Mouse (Mus musculus) hindbrain, embryonic 11.5 days (tissue): ENCODE data around the gene Nxf3. TPM values are rescaled to one million over a fixed set of nuclear protein-coding genes. Genes with fewer than 3 reads are reported as not detected.

ENCODE experiments used
- ATAC-seq: fragments of 200-750 bp; cut with Nextera tagmentation; 2 replicates; pipeline ENCODE4 v1.8.0; 2017; ENCODE audit warnings: mild to moderate bottlenecking, moderate TSS enrichment, moderate library complexity; ENCODE audit not compliant: low FRiP score
- DNase-seq: peaks from one replicate; pipeline ENCODE4 v3.0.0-alpha.2; 2015; ENCODE audit warnings: low spot score
- H3K27ac ChIP-seq: fragments of 300-500 bp; sonication (generic); 2 replicates; pipeline ENCODE4 v1.5.1; 2014; ENCODE audit warnings: mild to moderate bottlenecking, low read depth, low read length
- H3K27me3 ChIP-seq: fragments of 300-500 bp; sonication (generic); 2 replicates; pipeline ENCODE4 v1.6.1; 2014; ENCODE audit warnings: mild to moderate bottlenecking, low read length, moderate library complexity, mixed read lengths; ENCODE audit not compliant: control insufficient read depth, insufficient read depth
- H3K36me3 ChIP-seq: fragments of 300-500 bp; sonication (generic); 2 replicates; pipeline ENCODE4 v1.6.1; 2014; ENCODE audit warnings: mild to moderate bottlenecking, low read length, moderate library complexity, mixed read lengths; ENCODE audit not compliant: control insufficient read depth, insufficient read depth
- H3K4me1 ChIP-seq: fragments of 300-500 bp; sonication (generic); replicated peaks from 2 replicates; pipeline ENCODE4 v1.6.1; 2014; ENCODE audit warnings: low read length, mixed read lengths; ENCODE audit not compliant: control insufficient read depth, insufficient read depth
- H3K4me2 ChIP-seq: fragments of 300-500 bp; sonication (generic); replicated peaks from 2 replicates; pipeline ENCODE4 v1.6.1; 2014; ENCODE audit warnings: mild to moderate bottlenecking, low read depth, low read length
- H3K4me3 ChIP-seq: fragments of 300-500 bp; sonication (generic); 2 replicates; pipeline ENCODE4 v1.5.1; 2014; ENCODE audit warnings: low read depth, low read length
- H3K9ac ChIP-seq: fragments of 300-500 bp; sonication (generic); 2 replicates; pipeline ENCODE4 v1.6.1; 2014; ENCODE audit warnings: low read depth, low read length
- H3K9me3 ChIP-seq: fragments of 300-500 bp; sonication (generic); 2 replicates; pipeline ENCODE4 v1.6.1; 2016; ENCODE audit warnings: low read length; ENCODE audit not compliant: control insufficient read depth
- WGBS: fragments of 180-500 bp; shearing (Covaris S2); extraction: QIAGEN DNeasy Blood & Tissue Kit; methylation state at CpG from one replicate; pipeline ENCODE4 v1.1.7; 2014; 5-methylcytosine and 5-hydroxymethylcytosine counted together
- polyA plus RNA-seq: library from polyadenylated mRNA; unstranded; fragments of >200 nt; fragmentation: Nextera tagmentation; extraction: Ambion mirVana; gene quantifications from 2 replicates; pipeline ENCODE4 v1.2.1, GENCODE M21; 2014

The Nxf3 gene
- not detected in 2 replicates for polyA plus RNA-seq

DNA sequence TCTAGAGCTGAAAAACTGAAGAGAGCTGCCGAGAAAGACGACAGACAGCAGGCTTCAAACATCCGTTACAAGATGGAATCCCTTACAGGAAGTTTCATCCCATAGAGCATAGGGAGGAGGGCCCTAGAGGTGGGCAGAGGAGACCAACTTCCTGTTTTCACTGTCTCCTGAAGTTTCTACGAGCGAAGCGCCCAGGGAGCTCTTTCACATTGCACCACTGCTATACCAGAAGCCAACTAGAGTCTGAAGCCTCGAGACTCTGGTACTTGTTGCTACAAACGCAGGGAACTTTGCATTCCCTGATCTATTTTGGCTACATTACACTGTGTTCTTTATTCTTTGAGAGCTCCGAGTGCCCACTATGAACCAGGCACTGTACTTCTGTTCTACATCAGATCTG is at the start of gene Nxf3:
Gene Nxf3, minus strand, starts transcription at position 101 of the 400 bp plus-strand sequence.
- 81% methylated on average over 9 of the region's 9 CpGs for WGBS
- H3K4me1 ChIP-seq = no peaks in the 10 kb centered on the region
- H3K4me3 ChIP-seq = no peak within 1 kb of the TSS
- H3K27me3 ChIP-seq = no peaks in the 10 kb centered on the region
- no peaks in the 10 kb centered on the region for H3K36me3 ChIP-seq
- ATAC-seq (no peak), DNase-seq (no peak)
- no peak within 1 kb of the TSS for H3K27ac ChIP-seq
- no peak within 1 kb of the TSS for H3K4me2 ChIP-seq
- no peak within 1 kb of the TSS for H3K9ac ChIP-seq
- no peaks in the 10 kb centered on the region for H3K9me3 ChIP-seq

GRCm38 (mm10) chrX:136127744-136128064 is 42.6 kb upstream of the Nxf3 start:
- Histone ChIP-seq H3K4me2 (no peak overlapping the region), H3K27me3 (no peaks in the 10 kb centered on the region), H3K36me3 (no peaks in the 10 kb centered on the region), H3K4me3 (no peak overlapping the region), H3K9me3 (no peaks in the 10 kb centered on the region), H3K4me1 (no peaks in the 10 kb centered on the region), H3K27ac (no peak overlapping the region), H3K9ac (no peak overlapping the region)
- ATAC-seq (no peak), DNase-seq (peak; percentile 71)
- 14% methylated on average over 5 of the region's 5 CpGs for WGBS

DNA sequence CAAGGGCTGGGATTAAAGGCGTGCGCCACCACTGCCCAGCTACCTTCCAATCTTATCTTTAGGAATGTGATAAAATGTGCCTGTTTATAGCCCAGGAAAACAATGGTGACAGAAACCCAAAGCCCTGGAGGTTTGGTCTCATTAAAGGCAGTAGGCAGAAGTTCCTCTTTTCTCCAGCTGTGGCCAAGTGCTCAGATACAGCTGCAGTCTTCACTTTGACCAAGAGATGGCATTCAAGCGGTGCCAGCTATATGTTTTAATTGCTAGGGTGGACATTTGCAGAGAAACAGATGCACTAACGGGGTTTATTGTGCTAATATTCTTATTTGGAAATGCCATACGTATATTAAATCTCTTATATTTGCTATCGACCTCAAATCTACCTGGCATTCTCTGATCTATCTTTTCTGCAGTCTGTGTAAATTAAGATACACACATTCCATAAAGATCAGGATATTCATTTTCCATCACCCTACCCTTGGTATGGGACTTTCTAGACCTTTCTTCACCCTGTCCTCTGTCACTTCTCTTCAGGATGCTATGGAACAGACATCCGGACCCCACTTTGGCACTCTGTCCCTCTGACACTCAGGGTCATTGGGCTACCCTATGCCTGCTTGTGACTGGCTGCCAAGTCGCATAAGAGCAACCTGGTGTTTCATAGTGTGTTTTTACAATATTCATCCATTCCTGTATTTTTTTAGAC is 42.1 kb upstream of the Nxf3 start:
- 62% methylated on average over 8 of the region's 8 CpGs for WGBS
- H3K9me3 ChIP-seq = no peaks in the 10 kb centered on the region
- H3K27ac ChIP-seq = no peak overlapping the region
- H3K36me3 ChIP-seq = no peaks in the 10 kb centered on the region
- no peak overlapping the region for H3K4me2 ChIP-seq
- peak; percentile 7 for DNase-seq
- no peaks in the 10 kb centered on the region for H3K4me1 ChIP-seq
- no peak for ATAC-seq
- H3K27me3 ChIP-seq = no peaks in the 10 kb centered on the region
- H3K4me3 ChIP-seq = no peak overlapping the region
- no peak overlapping the region for H3K9ac ChIP-seq

- H3K9me3 ChIP-seq = no peaks in the 10 kb centered on the region
- H3K4me1 ChIP-seq = no peaks in the 10 kb centered on the region
- ATAC-seq (peak; percentile 98), DNase-seq (peak; percentile 79)
- H3K27ac ChIP-seq = peak overlapping the region; percentile 71; the same call in 1 of the 2 replicates
- H3K4me3 ChIP-seq = peak overlapping the region; percentile 32
- H3K36me3 ChIP-seq = no peaks in the 10 kb centered on the region
- 20% methylated on average over 23 of the region's 23 CpGs for WGBS
- no peaks in the 10 kb centered on the region for H3K27me3 ChIP-seq
- 0 out of 2 replicates have a peak overlapping the region, but pooled peaks have one; percentile 7 for H3K9ac ChIP-seq
- peak overlapping the region; percentile 47 for H3K4me2 ChIP-seq
Measured at GRCm38 (mm10) chrX:136115419-136115961, 30.4 kb upstream of the Nxf3 start.

- Histone ChIP-seq H3K4me1 (no peaks in the 10 kb centered on the region), H3K27me3 (no peaks in the 10 kb centered on the region), H3K36me3 (no peaks in the 10 kb centered on the region), H3K9me3 (no peaks in the 10 kb centered on the region), H3K9ac (no peak overlapping the region), H3K4me2 (peak overlapping the region; percentile 4; the same call in 1 of the 2 replicates), H3K27ac (no peak overlapping the region), H3K4me3 (no peak overlapping the region)
- DNase-seq (no peak), ATAC-seq (peak; percentile 43)
- 45% methylated on average over 4 of the region's 4 CpGs for WGBS
Measured at GRCm38 (mm10) chrX:136115015-136115414, 30.0 kb upstream of the Nxf3 start.

DNA sequence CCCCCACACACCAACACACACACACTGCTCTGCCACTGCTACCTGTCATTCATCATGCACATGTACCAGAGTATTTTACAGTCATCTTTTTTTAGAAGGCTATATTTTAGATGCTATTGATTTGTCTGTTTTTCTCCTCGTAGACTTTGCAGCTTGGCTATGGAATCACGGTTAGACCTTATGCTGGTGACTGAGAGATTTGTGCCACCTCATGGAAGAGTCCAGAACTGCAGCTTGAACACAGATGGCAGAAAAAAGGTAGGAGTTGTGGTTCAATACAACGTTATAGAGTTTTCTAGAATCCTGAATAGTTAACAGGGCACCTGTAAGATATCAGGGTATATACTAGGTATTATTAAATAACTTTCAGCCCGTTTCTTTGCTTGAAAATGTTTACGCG is 22.9 kb upstream of the Nxf3 start:
- no peaks in the 10 kb centered on the region for H3K36me3 ChIP-seq
- no peak overlapping the region for H3K9ac ChIP-seq
- no peak overlapping the region for H3K27ac ChIP-seq
- no peak overlapping the region for H3K4me3 ChIP-seq
- 51% methylated on average over 6 of the region's 6 CpGs for WGBS
- DNase-seq (peak; percentile 58), ATAC-seq (no peak)
- H3K4me1 ChIP-seq = no peaks in the 10 kb centered on the region
- H3K27me3 ChIP-seq = no peaks in the 10 kb centered on the region
- H3K9me3 ChIP-seq = no peaks in the 10 kb centered on the region
- no peak overlapping the region for H3K4me2 ChIP-seq

GRCm38 (mm10) chrX:136104724-136105088 is 19.7 kb upstream of the Nxf3 start:
- Histone ChIP-seq H3K4me3 (no peak overlapping the region), H3K4me2 (no peak overlapping the region), H3K9ac (no peak overlapping the region), H3K27ac (no peak overlapping the region), H3K27me3 (no peaks in the 10 kb centered on the region), H3K9me3 (no peaks in the 10 kb centered on the region), H3K36me3 (no peaks in the 10 kb centered on the region), H3K4me1 (no peaks in the 10 kb centered on the region)
- DNase-seq = no peak
- no peak for ATAC-seq
- WGBS = 58% methylated on average over 3 of the region's 3 CpGs

GRCm38 (mm10) chrX:136104046-136104723 is 19.1 kb upstream of the Nxf3 start:
- no peaks in the 10 kb centered on the region for H3K4me1 ChIP-seq
- 60% methylated on average over 4 of the region's 4 CpGs for WGBS
- no peak overlapping the region for H3K4me3 ChIP-seq
- no peak overlapping the region for H3K27ac ChIP-seq
- no peaks in the 10 kb centered on the region for H3K9me3 ChIP-seq
- ATAC-seq = no peak
- no peaks in the 10 kb centered on the region for H3K27me3 ChIP-seq
- H3K4me2 ChIP-seq = no peak overlapping the region
- no peaks in the 10 kb centered on the region for H3K36me3 ChIP-seq
- no peak overlapping the region for H3K9ac ChIP-seq
- peak; percentile 3 for DNase-seq

DNA sequence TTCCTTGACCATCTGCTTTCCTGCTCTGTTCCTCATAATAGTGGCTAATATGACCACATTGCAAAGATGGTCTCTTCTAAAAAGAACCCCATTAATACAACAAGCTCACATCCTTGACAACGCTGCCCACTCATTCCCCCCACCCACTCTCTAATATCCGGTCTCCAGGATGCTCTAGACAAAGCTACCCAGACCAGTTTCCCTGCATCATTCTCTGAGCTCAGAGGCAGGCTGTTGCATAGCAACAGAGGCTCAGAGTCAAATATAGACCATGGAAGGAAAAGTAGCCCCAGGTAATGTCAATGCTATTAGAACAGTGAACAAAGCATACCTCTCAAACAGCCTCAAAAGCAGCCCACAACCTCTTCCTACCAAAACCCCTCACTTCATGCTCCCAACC is 9.4 kb upstream of the Nxf3 start:
- Histone ChIP-seq H3K36me3 (no peaks in the 10 kb centered on the region), H3K4me2 (no peak overlapping the region), H3K4me1 (no peaks in the 10 kb centered on the region), H3K27me3 (no peaks in the 10 kb centered on the region), H3K9ac (no peak overlapping the region), H3K9me3 (no peaks in the 10 kb centered on the region), H3K4me3 (no peak overlapping the region), H3K27ac (no peak overlapping the region)
- DNase-seq = no peak
- ATAC-seq = no peak
- WGBS = 53% methylated on average over 2 of the region's 2 CpGs
